Mouse (Mus musculus) layer of hippocampus, postnatal 14 days (tissue): Measurements from ENCODE around the gene Glb1l. TPM values are rescaled to one million over a fixed set of nuclear protein-coding genes. Genes with fewer than 3 reads are reported as not detected.

Source experiments
- DNase-seq, 2 experiments: peaks; one replicate each; pipeline ENCODE4 v3.0.0; 2021 to 2022; ENCODE audit warnings: low spot score in 2 of 2, mixed read lengths in 1 of 2
- microRNA-seq, 2 experiments: library from miRNA; unstranded; fragments of <30 nt; microRNA quantifications; one replicate each; pipeline ENCODE4 v1.2.0; 2021
- total RNA-seq, 2 experiments: library from RNA; stranded (reverse); gene quantifications; 2 replicates each; pipeline ENCODE4 v1.2.3; 2021

Gene Glb1l
- total RNA-seq, 2 experiments from 2014 or later, result 21.3 to 21.7 TPM

- no peak for DNase-seq
Measured at GRCm38 (mm10) chr1:75155837-75156236, 54.8 kb downstream of the Glb1l start.

GRCm38 (mm10) chr1:75148727-75149126, 61.9 kb downstream of the Glb1l start:
- DNase-seq, result no peak

Small RNA genes within 50 kb of the gene (microRNA-seq; reads per million reads assigned to microRNA genes)
- 0 reads per million in 2 experiments for gene Gm27943

Other genes with a start within 250 kb of the Glb1l start
- gene Nhej1, start 85.6 kb downstream of the Glb1l start, total RNA-seq, result 1 to 10 TPM; 2.2 to 2.7 TPM
- gene Slc23a3, start 76.9 kb downstream of the Glb1l start, total RNA-seq, result under 1 TPM in 1 of 2 experiments, not detected in 1; 0.35 TPM
- 10 to 100 TPM; 31.1 to 31.4 TPM for gene Cnppd1, start 68.1 kb downstream of the Glb1l start, total RNA-seq
- gene Retreg2, start 68.0 kb downstream of the Glb1l start, total RNA-seq, result 100 to 1,000 TPM; 143 to 148 TPM
- gene Zfand2b, start 42.2 kb downstream of the Glb1l start, total RNA-seq, result 10 to 100 TPM; 30.9 to 32.7 TPM
- 10 to 100 TPM; 30.7 to 35.2 TPM for gene Abcb6, start 30.4 kb downstream of the Glb1l start, total RNA-seq
- 10 to 100 TPM; 19.5 to 21.1 TPM for gene Ankzf1, start 18.7 kb downstream of the Glb1l start, total RNA-seq
- 100 to 1,000 TPM; 110 to 115 TPM for gene Atg9a, start 18.6 kb downstream of the Glb1l start, total RNA-seq
- gene Stk16, start within 50 bp of the Glb1l start, total RNA-seq, result 10 to 100 TPM; 90.5 to 91.4 TPM
- 100 to 1,000 TPM; 512 to 548 TPM for gene Tuba4a, start 9.1 kb upstream of the Glb1l start, total RNA-seq
- gene A630095N17Rik, start 21.3 kb upstream of the Glb1l start, total RNA-seq, result not detected
- gene Dnajb2, start 25.6 kb upstream of the Glb1l start, total RNA-seq, result 10 to 100 TPM; 60.0 to 61.1 TPM
- gene Ptprn, start 53.7 kb upstream of the Glb1l start, total RNA-seq, result 100 to 1,000 TPM; 326 to 350 TPM
- 10 to 100 TPM; 68.2 to 98.9 TPM for gene Resp18, start 67.6 kb upstream of the Glb1l start, total RNA-seq
- 10 to 100 TPM; 50.4 to 55.2 TPM for gene Dnpep, start 107.2 kb upstream of the Glb1l start, total RNA-seq
- gene Des, start 149.5 kb upstream of the Glb1l start, total RNA-seq, result 1 to 10 TPM; 1.6 to 1.8 TPM
- gene Speg, start 164.5 kb upstream of the Glb1l start, total RNA-seq, result 100 to 1,000 TPM; 184 TPM
- 10 to 100 TPM; 56.0 to 62.2 TPM for gene Gmppa, start 225.1 kb upstream of the Glb1l start, total RNA-seq
- gene Asic4, start 239.6 kb upstream of the Glb1l start, total RNA-seq, result 10 to 100 TPM; 14.3 to 14.7 TPM